Mouse (Mus musculus) gastrocnemius, postnatal 36 days (tissue): ENCODE measurements around the gene Pklr. TPM values are rescaled to one million over a fixed set of nuclear protein-coding genes. Genes with fewer than 3 reads are reported as not detected.

Source experiments
- DNase-seq, 2 experiments: peaks; one replicate each; pipeline ENCODE4 v3.0.0; 2022
- intact Hi-C: fragments of 180-260 bp; cut with DNase I; formaldehyde crosslinking; loops from one replicate; pipeline ENCODE4 v1.15.1; 2025
- total RNA-seq, 2 experiments: library from RNA; stranded (reverse); gene quantifications; 2 replicates each; pipeline ENCODE4 v1.2.3; 2021

Pklr gene
- total RNA-seq, 2 experiments from 2014 or later = not detected

- no peak for DNase-seq
- intact Hi-C loops = loop anchor here (5.0 kb wide), 1 partner anchor 42 kb away; no protein-coding TSS in a partner anchor
These were observed 20.4 kb upstream of the Pklr start for GRCm38 (mm10) chr3:89115522-89115921.

- intact Hi-C loops = no loop called here
- peak in 1 of 2 experiments; percentile 28 for DNase-seq
These were observed 12.6 kb upstream of the Pklr start for GRCm38 (mm10) chr3:89123313-89123712.

DNA sequence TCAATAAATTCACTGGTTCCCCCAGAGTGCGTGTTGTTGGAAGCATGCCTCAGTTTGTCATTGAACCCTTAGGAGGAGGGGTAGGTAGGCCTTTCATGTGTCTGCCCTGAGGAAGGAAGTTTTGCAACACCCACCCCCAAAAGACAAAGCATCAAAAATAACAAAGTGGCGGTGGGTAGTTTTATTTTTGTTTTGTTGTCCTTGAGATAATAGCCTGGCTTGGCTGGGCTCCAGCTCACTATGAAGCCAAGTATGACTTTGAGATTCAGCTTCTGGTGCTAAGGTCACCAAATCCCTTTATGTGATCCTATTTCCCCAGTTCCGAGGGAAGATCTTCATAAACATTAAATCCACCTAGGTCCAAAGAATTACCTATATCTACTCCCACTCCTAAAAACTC lies 11.7 kb upstream of the Pklr start:
- DNase-seq = no peak
- intact Hi-C loops = no loop called here

- intact Hi-C loops = no loop called here
- no peak for DNase-seq
These were observed 10.0 kb upstream of the Pklr start for GRCm38 (mm10) chr3:89125981-89126380.

- intact Hi-C loops = no loop called here
- no peak for DNase-seq
These were observed 6.0 kb upstream of the Pklr start for GRCm38 (mm10) chr3:89129908-89130307.

DNA sequence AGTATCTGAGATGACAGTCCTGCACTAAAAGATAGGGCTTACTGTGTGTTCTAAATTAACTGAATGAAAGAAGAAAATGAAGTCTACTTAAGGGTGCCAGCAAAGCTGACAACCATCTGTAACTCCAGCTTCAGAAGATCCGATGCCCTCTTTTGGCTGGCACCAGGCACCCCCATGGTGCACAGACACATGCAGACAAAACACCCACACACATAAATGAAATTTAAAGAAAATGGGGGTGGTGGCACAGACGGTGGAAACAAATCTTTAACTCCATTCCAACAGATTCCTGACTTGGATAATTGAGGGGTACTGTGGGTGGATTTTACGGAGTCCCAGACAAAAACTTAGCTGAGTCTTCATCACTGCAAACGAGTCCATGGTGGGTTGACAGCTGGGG lies 4.1 kb upstream of the Pklr start:
- intact Hi-C loops = no loop called here

GRCm38 (mm10) chr3:89132285-89133062 lies 3.5 kb upstream of the Pklr start:
- no peak for DNase-seq

More for the DNA sequence above, 4.1 kb upstream of the Pklr start:
- DNase-seq = no peak

GRCm38 (mm10) chr3:89133063-89133450 lies 2.9 kb upstream of the Pklr start:
- no peak for DNase-seq
- intact Hi-C loops = no loop called here

More at GRCm38 (mm10) chr3:89132285-89133062, 3.5 kb upstream of the Pklr start:
- intact Hi-C loops = no loop called here

DNA sequence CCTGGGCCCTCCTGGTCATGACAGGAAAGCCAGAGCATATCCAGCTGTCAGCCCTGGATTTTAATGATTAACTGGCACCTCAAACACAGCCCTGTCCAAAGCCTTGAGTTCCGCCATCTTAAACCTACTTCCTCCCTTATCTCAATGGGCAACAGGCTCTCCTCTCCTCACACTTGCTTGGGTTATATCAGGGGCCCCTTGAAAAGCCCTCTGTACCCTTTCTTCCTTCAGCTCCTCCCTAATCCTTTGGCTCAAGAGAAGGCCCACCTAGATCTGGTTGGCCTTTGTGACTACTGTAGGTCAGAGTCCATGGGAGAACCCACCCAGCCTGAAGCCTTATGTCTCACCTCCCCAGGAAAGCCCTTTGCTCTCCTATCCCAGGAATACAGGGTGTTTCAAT lies 2.2 kb upstream of the Pklr start:
- intact Hi-C loops = no loop called here
- no peak for DNase-seq

GRCm38 (mm10) chr3:89136365-89136764 lies 423 bp downstream of the Pklr start:
- no peak for DNase-seq
- intact Hi-C loops = no loop called here

GRCm38 (mm10) chr3:89144821-89145220 lies 8.9 kb downstream of the Pklr start:
- intact Hi-C loops = no loop called here
- no peak for DNase-seq

GRCm38 (mm10) chr3:89145566-89145965 lies 9.6 kb downstream of the Pklr start:
- intact Hi-C loops = no loop called here
- no peak for DNase-seq

DNA sequence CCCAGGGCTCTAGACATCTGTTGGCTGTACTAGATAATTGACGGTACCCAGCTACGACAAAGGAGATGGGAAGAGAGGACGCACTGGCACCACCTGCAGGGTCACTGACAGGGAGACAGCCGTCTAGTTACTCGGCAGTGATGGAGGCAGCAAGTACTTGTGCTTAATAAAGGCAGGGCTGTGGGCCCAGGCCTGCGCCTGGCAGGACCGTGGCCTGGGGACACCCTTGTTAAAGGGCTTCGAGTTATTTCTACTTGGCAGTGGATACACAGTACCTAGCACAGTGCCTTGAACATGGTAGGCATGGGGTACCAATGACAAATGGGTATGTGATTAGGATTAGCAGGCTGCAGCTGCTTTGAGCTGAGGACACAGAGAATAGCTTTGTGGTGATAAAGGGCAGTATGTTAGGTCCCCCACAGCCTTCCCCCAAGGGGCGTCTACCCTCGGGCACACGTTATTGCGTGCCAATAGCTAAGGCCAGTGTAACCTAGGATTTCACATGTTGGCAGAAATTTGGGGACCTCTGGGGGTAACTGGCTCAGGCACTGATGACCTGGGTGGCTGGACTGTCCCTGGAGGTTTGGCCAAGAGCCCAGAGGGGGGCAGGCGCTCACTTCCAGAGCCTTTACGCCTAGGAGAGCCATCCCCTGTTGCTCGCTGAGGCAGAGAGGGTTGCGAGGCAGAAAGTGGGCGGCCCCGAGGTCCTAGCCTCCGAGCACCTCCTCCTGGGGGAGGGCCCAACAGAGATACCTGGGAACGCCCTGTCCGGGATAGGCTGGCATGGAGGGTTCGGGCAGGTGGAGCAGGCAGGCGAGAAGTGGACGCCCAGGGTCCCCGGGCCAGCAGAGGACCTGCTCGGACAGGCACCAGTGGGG lies 11.4 kb downstream of the Pklr start:
- no peak for DNase-seq
- intact Hi-C loops = no loop called here

DNA sequence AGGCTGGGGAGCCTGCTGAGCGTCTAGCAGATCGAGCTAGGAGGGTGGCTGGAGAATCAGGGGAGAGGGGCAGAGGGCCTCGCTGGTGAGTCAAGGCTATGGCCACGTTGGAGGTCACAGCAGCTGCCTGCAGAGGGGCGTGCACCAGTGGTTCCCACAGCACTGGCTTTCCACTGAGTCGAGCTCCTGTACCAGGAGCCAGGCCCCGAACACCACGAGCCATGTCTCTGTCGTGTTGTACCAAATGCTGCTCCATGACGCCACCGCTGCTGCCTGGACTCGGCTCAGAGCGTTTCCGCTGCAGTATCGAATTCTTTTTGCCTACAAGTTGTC lies 12.0 kb downstream of the Pklr start:
- no peak for DNase-seq
- intact Hi-C loops = no loop called here

DNA sequence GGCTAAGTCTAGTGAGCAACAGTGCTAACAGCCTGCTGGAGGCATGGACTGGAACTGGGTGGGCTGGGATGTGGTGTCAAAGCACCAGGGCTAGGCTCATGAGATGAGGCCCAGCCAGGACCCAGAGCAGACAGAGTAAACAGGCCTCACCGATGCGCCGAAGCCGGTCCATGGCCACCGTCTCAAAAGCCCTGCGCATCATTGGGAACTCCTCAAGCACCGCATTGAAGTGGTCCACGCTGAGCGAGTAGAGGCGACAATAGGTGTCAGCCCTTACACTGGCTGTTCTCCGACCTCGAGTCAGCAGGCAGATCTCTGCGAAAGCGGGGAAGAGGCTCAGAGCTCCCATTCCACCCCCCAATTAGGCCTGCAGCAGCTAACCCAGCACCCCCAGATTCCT lies 12.6 kb downstream of the Pklr start:
- intact Hi-C loops = no loop called here

DNA sequence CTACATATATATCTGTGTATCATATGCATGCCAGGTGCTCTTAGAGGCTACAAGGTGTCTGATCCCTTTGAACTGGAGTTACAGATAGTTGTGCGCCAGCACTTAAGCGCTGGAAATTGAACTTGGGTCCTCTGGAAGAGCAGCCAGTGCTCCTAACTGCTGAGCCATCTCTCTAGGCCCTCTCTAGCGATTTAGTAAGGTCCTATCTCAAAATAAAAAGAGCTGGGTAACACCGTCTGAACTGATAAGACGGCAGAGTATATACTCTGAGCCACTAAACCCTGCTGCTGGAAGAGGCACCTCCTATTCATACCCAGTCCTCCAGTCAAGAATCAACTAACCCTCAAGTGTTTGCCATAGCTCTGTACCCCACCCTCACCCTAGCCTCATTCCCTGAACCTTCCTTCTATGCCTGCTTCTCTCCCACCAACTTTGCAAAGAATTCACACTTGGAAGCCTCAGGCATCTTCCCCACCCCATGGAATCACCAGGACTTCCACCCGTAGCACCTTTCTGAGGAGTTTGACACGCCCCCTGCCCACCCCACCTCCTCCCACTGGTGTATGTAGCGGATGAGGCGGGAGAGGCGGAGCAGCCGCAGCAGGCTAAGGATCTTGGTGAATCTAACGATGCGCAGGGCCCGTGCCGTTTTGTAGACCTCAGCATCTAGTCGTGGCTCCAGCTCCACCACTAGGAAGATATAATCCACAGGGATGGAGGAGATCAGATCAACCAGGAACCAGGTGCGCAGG lies 16.3 kb downstream of the Pklr start:
- intact Hi-C loops = no loop called here

More for the DNA sequence above, 12.6 kb downstream of the Pklr start:
- no peak for DNase-seq

GRCm38 (mm10) chr3:89156951-89157350 lies 21.0 kb downstream of the Pklr start:
- intact Hi-C loops = loop anchor here (5.0 kb wide), 2 partner anchors 40 to 60 kb away; no protein-coding TSS in a partner anchor

More for the DNA sequence above, 16.3 kb downstream of the Pklr start:
- DNase-seq = no peak

GRCm38 (mm10) chr3:89158651-89159050 lies 22.7 kb downstream of the Pklr start:
- no peak for DNase-seq
- intact Hi-C loops = loop anchor here (5.0 kb wide), 2 partner anchors 41 to 61 kb away; no protein-coding TSS in a partner anchor

More at GRCm38 (mm10) chr3:89156951-89157350, 21.0 kb downstream of the Pklr start:
- no peak for DNase-seq

GRCm38 (mm10) chr3:89159211-89159610 lies 23.3 kb downstream of the Pklr start:
- DNase-seq = peak in 1 of 2 experiments; percentile 38
- intact Hi-C loops = loop anchor here (5.0 kb wide), 2 partner anchors 42 to 62 kb away; no protein-coding TSS in a partner anchor

- DNase-seq = peak in 1 of 2 experiments; percentile 25
- intact Hi-C loops = loop anchor here (5.0 kb wide), 2 partner anchors 42 to 62 kb away; no protein-coding TSS in a partner anchor
These were observed 23.8 kb downstream of the Pklr start, which contains the start of gene Hcn3 for GRCm38 (mm10) chr3:89159616-89160344. Hcn3 (minus strand) TSS chr3:89160196.
